Mouse (Mus musculus) bone marrow macrophage, adult 2 months (primary cell): ENCODE data around the gene Vsir. TPM values are rescaled to one million over a fixed set of nuclear protein-coding genes. Genes with fewer than 3 reads are reported as not detected.

Experiments used
- H3K27ac ChIP-seq: 2 replicates; pipeline ENCODE4 v1.5.1; 2012; ENCODE audit warnings: low read depth, low read length; ENCODE audit not compliant: insufficient read depth
- H3K4me1 ChIP-seq: 2 replicates; pipeline ENCODE4 v1.6.1; 2012; ENCODE audit warnings: low read length; ENCODE audit not compliant: control insufficient read depth, insufficient read depth
- H3K4me3 ChIP-seq: 2 replicates; pipeline ENCODE4 v1.5.1; 2012; ENCODE audit warnings: mild to moderate bottlenecking, low read length, moderate library complexity; ENCODE audit not compliant: insufficient read depth
- CTCF ChIP-seq: IDR thresholded peaks from 2 replicates; pipeline ENCODE4 v1.5.1; 2012; ENCODE audit warnings: low read depth, mild to moderate bottlenecking, low read length, moderate library complexity
- POLR2A ChIP-seq: IDR thresholded peaks from 2 replicates; pipeline ENCODE4 v1.6.1; 2012; ENCODE audit warnings: mild to moderate bottlenecking, low read depth, low read length, borderline replicate concordance
- polyA plus RNA-seq: library from polyadenylated mRNA; stranded (reverse); fragments of >200 nt; gene quantifications from 2 replicates; pipeline ENCODE4 v1.2.4, GENCODE M21; 2012; ENCODE audit not compliant: missing spikeins, insufficient read depth, insufficient read length

The Vsir gene
- polyA plus RNA-seq: 536 and 666 TPM in 2 replicates

DNA sequence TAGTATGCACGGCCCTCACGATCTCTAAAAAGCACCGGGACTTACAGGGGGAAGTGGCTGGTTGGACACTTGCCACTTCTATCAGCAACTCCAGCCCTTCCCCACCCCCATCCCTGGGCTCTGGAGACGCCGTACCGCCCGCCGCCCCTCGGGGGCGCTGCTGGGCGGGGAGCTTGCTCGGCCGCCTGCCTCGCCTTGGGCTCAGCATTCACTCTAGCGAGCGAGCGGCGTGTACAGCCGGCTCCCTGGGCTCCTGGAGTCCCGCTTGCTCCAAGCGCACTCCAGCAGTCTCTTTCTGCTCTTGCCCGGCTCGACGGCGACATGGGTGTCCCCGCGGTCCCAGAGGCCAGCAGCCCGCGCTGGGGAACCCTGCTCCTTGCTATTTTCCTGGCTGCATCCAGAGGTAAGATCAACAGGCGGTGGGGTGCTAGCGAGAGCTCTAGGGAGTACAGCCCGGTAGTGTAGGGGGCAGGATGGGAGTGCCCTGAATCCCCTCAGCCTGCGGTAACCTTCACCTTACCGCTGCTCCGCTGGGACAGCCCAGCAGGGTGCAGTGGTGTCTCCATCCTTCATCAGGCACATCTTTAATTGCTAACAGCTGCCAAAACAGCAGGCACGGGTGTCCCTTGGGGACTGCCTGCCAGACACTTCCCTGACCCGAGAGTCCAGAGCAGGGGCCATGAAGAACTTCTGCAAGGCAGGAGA is at the start of gene Vsir:
Gene Vsir, plus strand, starts transcription at position 151 of the 705 bp plus-strand sequence.
- TF ChIP-seq CTCF: peak; percentile 40
- no peak for TF ChIP-seq POLR2A
- H3K4me1 ChIP-seq: peaks cover 50% of the 10 kb centered on the region
- peak within 1 kb of the TSS; percentile 72 for H3K4me3 ChIP-seq
- H3K27ac ChIP-seq: peak within 1 kb of the TSS; percentile 95

DNA sequence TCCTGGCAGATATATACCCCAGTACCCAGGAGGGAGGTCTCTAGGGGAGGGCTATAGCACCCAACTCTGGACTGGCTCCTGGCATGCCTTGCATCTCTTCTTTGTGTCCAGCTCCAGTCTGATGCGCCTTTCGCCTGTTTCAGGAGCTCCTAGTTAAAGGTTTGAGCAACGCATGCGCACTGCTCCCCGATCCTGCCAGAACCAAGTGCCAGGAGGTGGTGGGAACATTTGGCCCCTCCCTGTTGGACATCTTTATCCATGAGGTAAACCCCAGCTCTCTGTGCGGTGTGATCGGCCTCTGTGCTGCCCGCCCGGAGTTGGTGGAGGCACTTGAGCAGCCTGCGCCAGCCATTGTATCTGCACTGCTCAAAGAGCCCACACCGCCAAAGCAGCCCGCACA is 47.0 kb upstream of the Vsir start:
- no peaks in the 10 kb centered on the region for H3K4me1 ChIP-seq
- no peak overlapping the region for H3K27ac ChIP-seq
- TF ChIP-seq POLR2A (no peak), CTCF (no peak)
- no peak overlapping the region for H3K4me3 ChIP-seq

DNA sequence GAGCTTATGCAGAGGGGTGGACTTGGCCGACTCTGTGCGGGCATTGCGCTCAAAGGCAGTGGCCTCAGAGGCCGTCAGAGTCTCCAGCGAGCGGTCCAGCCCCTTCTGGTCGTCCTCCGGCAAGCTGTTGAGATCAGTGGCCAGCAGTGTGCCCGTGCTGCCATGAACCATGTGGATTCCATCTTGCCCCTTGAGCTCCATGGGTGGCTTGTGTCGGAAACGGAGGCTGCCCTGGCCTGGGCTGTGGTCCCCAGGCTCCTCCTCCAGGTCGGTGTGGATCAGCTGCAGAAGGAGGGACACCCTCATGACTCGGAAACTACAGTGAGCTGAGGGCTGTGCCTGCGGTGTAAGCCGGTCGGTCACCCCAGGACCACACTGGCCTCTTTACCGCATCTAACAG is 43.2 kb upstream of the Vsir start:
- no peak for TF ChIP-seq CTCF
- no peak for TF ChIP-seq POLR2A
- Histone ChIP-seq H3K4me1 (no peaks in the 10 kb centered on the region), H3K27ac (no peak overlapping the region), H3K4me3 (no peak overlapping the region)

DNA sequence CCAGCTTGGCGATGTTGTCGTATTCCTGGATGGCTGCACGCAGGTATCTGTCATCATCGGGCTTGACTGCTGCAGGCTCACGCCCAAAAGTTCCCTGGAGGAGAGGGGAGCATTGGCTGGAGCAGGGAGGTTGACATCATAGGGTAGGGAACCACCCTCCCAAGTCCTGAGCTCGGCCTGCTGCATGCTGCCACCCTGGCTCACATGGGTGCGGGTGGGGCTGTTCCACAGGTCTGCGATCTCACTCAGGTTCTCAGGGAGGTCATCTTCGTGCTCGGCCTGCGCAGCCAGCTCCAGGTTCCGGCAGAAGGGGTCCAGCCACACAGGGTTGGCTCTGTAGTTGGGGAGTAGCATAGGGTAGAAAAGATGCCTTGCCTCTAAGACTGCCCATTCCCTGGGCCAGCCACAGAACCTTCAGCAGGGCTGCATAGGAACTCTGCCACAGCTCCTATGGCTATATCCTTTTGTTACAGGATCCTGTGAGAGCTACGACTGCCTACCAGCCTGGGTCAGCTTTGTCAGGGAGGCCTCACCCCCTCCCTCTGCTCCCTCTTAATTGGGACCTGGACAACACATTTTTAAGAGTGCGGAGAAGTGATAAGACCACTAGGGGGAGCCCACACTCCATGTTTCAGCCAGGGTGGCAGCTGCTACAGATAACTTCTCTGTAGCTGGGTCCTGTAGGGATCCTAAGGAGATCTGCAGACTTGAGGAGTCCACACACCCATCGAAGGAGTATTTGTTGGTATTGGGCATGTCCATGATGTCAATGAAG is 41.6 kb upstream of the Vsir start:
- no peak overlapping the region for H3K4me3 ChIP-seq
- no peak overlapping the region for H3K27ac ChIP-seq
- peak; percentile 72 for TF ChIP-seq CTCF
- TF ChIP-seq POLR2A: no peak
- no peaks in the 10 kb centered on the region for H3K4me1 ChIP-seq

DNA sequence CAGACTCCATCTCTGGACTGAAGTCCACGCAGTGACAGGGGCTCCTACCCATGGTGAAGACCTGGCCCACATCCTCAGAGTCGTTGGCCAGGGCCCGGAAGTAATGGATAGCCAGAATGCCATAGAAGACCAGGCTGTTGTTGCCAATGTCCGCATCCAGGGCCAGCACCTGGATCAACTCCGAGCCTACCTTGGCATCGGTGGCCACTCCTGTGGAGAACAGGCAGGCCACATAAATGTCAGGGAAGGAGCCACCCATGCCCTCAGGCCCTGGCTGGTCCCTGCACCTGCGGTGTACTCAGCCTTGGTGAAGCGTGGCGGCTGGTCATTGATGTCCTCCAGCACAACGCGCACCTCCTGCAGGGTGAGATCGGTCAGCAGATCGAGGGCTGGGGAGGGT is 36.0 kb upstream of the Vsir start:
- H3K4me1 ChIP-seq: no peaks in the 10 kb centered on the region
- H3K4me3 ChIP-seq: no peak overlapping the region
- no peak for TF ChIP-seq CTCF
- no peak for TF ChIP-seq POLR2A
- H3K27ac ChIP-seq: no peak overlapping the region

DNA sequence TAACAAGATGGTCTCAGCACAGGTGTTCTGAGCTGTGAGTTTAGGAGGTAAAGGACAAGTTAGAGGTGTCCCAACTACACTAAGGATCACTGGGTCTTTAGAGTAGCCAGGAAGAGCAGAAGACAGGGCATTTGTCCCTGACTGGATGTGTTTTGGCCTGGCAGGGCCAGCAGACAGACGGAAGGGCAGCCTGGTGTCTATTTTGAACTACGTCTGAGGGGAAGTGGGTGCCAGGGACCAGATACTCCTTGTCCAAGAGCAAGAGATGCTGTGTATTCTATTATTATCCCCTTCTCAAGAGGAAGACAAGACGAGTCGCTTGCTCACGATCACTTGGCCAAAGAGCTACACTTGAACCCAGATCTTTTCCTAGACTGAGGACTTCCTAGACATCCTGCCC is 33.0 kb upstream of the Vsir start:
- Histone ChIP-seq H3K4me3 (no peak overlapping the region), H3K4me1 (no peaks in the 10 kb centered on the region), H3K27ac (no peak overlapping the region)
- TF ChIP-seq POLR2A: no peak
- no peak for TF ChIP-seq CTCF

DNA sequence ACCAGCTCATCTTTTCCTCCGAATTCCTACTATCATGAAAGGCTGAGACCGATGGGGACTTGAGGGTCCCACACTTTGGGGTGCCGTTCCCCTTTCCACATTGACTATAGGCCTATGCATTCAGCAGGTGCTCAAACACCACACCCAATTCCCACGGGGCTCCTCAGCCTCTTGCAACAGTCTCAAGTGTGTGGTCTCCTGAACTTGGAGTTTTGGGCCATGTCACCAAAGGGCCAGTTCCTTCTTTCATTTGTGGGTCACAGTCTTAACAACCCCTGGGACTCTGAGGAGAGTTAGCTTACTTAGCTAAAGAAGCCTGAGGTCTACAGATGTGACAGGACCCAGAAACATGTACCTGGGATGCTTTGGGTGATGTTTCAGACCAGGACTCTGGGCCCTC is 30.5 kb upstream of the Vsir start:
- no peak for TF ChIP-seq POLR2A
- no peak for TF ChIP-seq CTCF
- H3K4me1 ChIP-seq: no peaks in the 10 kb centered on the region
- no peak overlapping the region for H3K4me3 ChIP-seq
- no peak overlapping the region for H3K27ac ChIP-seq

DNA sequence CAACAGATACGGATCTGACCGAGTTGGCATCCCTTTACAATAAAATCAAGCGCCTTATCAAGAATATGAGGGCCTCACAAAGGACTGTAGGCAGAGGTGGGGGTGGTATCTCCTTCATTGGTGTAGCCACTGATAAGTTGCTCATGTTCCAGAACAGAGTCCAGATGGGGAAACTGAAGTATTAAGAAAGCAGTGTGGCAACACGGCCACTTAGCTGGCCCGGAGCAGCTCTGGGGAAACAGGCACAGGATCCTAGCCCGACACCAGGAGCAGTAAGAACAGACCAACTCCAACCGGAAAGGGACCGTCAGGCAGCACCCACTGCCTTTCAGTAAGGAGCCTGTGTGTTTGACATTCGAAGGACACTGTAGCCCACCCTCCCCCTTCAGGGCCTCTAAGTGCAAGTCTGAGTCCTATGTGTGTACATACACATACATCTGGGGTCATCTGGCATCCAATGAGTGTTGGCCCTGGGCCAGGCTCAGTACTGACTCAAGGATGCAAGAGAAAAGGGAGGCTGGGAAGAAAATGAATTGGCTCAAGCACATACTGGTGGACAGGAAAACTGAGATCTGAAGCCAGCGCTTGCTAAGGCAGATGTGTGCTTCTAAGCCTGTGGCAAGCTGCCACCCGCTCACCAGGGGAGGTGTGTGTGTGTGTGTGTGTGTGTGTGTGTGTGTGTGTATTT is 17.5 kb upstream of the Vsir start:
- Histone ChIP-seq H3K4me3 (no peak overlapping the region), H3K27ac (no peak overlapping the region), H3K4me1 (peaks cover 4% of the 10 kb centered on the region)
- TF ChIP-seq POLR2A (no peak), CTCF (no peak)

DNA sequence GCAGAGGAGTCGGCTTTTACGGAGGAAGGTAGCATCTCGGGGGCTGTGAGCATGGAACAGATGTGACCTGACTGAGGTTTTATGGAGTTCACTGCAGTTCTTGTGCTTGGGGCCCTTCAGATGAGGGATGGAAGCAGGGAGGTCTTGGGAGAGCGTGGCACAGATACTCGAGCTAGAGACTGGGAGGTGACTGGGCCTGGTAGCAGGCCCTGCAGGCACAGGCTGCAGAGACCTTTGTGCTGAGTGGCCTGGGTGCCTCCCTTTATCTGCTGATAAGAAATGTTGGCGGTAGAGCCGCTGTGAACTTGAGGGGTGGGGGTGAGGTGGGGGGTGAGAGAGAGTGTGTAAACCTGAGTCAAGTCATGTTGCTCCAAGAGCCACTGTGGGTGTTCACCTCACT is 12.1 kb upstream of the Vsir start:
- Histone ChIP-seq H3K4me3 (no peak overlapping the region), H3K4me1 (peaks cover 4% of the 10 kb centered on the region), H3K27ac (no peak overlapping the region)
- TF ChIP-seq POLR2A (no peak), CTCF (no peak)

DNA sequence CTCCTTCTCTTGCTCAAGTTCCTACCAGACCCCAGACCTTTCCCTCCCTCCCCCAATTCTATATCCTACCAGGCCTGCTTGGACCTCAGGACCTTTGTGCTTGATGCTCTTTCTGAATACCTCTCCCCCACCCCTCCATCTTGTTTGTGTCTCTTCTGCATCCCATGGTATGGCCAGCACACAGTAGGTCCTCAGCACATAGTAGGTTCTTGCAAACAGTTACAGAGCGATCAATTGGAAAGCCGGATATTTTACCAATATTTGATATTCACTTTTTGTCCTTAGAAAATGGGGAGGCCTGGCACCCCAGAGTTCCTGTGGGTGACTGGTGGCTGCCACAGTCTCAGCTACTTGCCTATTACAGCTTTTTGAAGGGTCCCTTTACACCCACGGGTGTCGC is 11.6 kb upstream of the Vsir start:
- Histone ChIP-seq H3K4me3 (no peak overlapping the region), H3K27ac (no peak overlapping the region), H3K4me1 (peaks cover 4% of the 10 kb centered on the region)
- TF ChIP-seq CTCF: no peak
- no peak for TF ChIP-seq POLR2A
